Mouse (Mus musculus) lung, adult 2 months (tissue): ENCODE data around the gene Herc3.

ENCODE experiments used
- CTCF ChIP-seq: fragments of 200-500 bp; IDR thresholded peaks from 2 replicates; pipeline ENCODE4 v1.5.1; 2011; ENCODE audit warnings: mild to moderate bottlenecking, low read length, control low read depth; ENCODE audit not compliant: insufficient read depth
- POLR2A ChIP-seq: fragments of 200-500 bp; IDR thresholded peaks from 2 replicates; pipeline ENCODE4 v1.6.1; 2011; ENCODE audit warnings: low read depth, mild to moderate bottlenecking, control low read depth, low read length, borderline replicate concordance; ENCODE audit errors: extremely low read depth

DNA sequence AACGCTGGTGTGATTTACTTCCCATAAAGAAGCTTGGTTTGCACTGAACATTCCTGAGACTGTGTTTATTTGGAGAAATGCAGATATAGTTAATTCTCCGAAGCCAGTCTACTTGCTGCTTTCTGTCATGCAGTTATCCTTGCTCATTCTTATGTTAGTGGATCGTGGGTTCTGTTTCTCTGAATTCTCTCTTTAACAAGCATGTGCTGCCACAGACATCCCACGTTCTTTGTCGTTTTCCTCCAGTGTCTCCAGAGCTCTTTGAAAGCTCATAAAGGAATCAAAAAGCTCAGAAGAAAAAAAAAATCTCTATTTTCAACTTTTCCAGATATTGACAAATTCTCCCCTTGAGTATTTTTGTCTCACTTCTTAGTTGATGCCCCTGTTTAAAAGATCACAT lies 82.7 kb downstream of the Herc3 start:
- no peak for TF ChIP-seq CTCF
- TF ChIP-seq POLR2A, result no peak
